Mouse (Mus musculus) adrenal gland, postnatal 36 days (tissue): Measurements from ENCODE around the gene Fdxr. TPM values are rescaled to one million over a fixed set of nuclear protein-coding genes. Genes with fewer than 3 reads are reported as not detected.
A peak's percentile ranks its signal among the peaks of the same experiment; 100 is the strongest.

Experiments
- DNase-seq, 2 experiments: peaks; one replicate each; pipeline ENCODE4 v3.0.0; 2021; ENCODE audit warnings: mixed read lengths in 1 of 2
- total RNA-seq, 2 experiments: library from RNA; stranded (reverse); gene quantifications; 2 replicates each; pipeline ENCODE4 v1.2.3; 2021

Gene Fdxr
- total RNA-seq, 2 experiments from 2014 or later = 1,168 to 1,492 TPM

DNA sequence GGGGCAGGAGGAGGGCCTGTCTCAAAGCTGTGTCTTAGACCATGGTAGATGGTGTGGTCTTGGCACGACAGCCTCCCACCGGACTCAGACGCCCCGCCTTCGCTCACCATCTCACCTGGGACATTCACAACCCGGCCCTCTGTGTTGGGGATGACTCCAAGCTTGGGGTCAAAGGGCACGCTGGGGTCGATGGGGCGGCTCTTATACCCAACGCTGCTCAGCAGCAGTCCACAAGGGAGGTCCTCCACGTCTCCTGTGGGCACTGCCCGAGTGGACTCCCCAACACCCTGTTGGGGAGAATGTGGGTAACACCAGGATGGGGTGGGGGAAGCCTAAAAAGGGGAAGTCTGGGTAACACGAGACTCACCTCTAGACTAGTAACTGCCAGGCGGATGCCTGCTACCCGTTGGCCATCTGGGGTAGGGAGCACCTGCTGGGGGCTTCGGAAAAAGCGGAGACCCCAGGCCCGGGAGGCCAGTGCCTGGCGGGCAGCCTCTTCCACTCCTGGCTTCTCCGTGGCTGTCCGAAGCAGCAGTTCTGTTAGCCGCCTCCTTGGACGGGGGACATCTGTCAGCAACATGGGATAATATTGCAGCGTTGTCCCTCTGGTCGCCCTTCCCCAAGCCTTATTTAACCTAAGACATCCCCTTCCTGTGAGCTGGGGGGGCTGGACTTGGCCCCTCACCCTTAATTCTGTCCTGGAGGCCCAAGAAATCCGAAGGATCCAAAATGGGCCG, 7.4 kb downstream of the Fdxr start:
- no peak for DNase-seq

GRCm38 (mm10) chr11:115267958-115268357, 8.9 kb downstream of the Fdxr start:
- DNase-seq = peak in 1 of 2 experiments; percentile 29

DNA sequence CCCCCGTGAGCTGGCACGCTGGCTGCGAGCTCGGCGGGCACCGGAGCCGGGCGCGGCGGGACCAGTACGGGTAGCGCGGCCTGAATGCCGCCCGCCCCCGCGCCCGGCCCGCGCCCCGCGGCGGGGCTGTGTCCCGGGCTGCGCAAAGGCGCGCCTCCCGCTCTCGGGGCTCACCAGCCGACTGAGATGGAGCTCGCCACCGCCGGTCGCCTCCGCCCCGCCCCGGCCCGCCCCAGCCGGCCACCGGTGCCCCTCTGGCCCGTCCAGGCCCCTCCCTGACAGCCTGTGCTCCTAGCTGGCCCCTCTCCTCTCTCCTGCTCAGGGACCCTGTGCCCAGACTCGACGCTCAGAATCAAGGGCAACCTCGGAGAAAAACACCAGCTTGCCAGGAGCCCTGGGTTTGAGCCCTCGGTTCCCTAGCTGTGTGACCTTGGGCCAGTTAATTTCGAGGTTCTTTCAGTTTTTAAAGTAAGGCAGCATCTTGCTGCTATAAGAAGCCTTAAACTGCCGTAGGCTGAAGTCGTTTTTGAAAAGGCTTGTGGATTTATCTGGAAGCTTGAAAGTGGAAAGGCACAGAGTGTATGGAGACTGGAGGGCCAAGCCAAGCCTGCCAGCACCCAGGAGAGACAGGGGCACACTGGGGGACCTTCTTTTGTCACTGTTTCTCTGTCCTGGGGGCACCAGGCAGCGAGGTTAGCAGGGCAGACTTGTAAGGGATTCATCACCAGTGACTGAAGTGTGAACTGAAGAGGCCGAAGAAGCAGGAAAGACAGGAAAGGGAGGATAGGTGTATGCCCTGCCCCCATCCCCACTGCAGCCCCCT, 9.6 kb downstream of the Fdxr start, which contains the start of gene Grin2c:
Grin2c (minus strand) TSS at position 183 of the 823 bp plus-strand sequence.
- DNase-seq = peak; percentile 66 to 68

- peak; percentile 50 to 61 for DNase-seq
These were observed 10.5 kb downstream of the Fdxr start for GRCm38 (mm10) chr11:115266400-115266778.

DNA sequence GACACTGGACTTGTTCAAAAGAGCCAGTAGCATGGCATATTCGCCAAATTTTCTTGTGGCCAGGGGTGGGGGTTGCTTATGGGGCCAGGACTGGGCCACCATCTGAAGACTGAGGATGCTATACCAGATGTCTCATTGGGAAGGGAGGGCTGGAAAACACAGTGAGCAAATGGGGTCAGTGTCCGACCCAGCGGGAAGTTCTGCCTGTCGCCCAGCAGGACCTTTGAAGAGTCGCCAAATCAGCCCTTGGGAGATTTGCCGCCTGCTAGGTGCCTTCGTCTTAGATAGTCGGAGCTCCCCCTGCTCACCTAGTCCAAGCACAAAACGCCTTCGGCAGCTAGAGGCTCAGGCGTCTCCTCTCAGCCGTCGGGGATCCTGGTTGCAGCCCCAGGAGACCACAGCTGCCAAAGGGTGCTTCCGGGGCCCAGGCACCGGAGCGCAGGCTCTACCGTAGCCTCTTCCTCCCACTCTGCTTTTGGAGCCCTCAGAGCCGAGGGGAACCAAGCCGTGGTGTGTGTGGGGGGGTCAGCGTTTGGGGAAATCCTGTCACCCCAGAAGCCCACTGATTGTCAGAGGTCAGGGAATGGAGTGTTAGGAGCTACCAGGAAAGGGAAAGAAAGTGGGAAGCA, 11.0 kb downstream of the Fdxr start:
- DNase-seq = peak in 1 of 2 experiments; percentile 27

- DNase-seq = peak; percentile 32 to 55
These were observed 11.8 kb downstream of the Fdxr start for GRCm38 (mm10) chr11:115264862-115265668.

GRCm38 (mm10) chr11:115264136-115264861, 12.6 kb downstream of the Fdxr start:
- no peak for DNase-seq

GRCm38 (mm10) chr11:115262954-115263353, 13.9 kb downstream of the Fdxr start:
- no peak for DNase-seq

DNA sequence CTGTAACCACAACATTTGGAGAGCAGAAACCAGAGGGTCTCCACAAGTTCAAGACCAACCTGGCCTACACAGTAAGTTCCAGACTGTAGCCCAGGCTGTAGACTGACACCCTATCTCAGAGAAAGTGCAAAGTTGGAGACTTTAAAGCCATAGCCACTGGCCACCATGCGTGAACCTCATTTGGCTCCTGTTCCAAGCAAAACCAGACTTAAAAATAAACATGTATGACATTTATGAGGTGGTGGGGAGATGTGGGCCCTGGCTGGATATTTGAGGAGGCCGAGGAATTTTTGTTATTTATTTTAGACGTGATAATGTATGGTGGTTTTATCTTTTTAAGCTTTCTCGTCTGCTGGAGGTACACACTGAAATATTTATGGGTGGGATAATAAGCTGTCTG, 17.7 kb downstream of the Fdxr start:
- no peak for DNase-seq

- no peak for DNase-seq
These were observed 18.9 kb downstream of the Fdxr start for GRCm38 (mm10) chr11:115257775-115258510.

DNA sequence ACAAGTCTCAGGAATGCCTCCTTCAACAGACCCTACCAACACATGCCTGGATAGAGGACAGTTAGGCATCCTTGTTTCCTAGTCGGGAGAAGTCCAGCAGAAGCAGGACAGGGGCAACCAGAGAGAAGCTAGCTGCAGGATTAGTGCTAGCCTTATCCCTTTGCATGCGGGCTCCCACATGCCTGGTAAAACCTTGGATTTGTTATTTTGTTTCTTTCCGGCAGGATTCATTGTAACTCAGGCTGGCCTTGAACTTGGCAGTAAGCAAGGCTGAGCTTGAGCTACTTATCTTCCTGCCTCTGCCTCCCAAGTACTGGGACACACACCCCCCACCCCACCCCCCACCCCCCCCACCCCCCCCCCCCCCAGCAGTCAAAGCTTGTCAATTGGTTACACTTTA, 25.6 kb downstream of the Fdxr start:
- no peak for DNase-seq

GRCm38 (mm10) chr11:115250405-115251090, 26.3 kb downstream of the Fdxr start:
- no peak for DNase-seq

GRCm38 (mm10) chr11:115249721-115250404, 27.0 kb downstream of the Fdxr start:
- peak in 1 of 2 experiments; percentile 44 for DNase-seq

DNA sequence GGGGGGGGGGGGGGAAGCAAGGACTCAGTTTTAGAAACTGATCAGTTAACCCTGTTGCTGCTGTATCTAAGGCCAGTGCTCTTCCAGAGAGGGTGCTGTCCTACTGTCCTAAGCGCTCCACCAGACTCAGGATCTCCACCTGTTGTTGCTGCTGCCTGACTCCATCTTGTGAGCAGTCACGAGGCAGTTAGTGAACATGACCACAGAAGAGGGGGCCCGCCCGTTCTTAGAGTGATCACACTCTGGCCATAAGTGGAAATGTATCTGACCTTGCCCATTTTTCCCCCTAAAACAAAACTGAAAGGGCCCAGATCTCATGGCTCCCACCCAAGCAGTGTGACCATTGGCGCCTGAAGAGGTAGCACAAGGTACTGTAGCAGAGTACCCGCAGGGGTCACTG, 28.9 kb downstream of the Fdxr start:
- no peak for DNase-seq

DNA sequence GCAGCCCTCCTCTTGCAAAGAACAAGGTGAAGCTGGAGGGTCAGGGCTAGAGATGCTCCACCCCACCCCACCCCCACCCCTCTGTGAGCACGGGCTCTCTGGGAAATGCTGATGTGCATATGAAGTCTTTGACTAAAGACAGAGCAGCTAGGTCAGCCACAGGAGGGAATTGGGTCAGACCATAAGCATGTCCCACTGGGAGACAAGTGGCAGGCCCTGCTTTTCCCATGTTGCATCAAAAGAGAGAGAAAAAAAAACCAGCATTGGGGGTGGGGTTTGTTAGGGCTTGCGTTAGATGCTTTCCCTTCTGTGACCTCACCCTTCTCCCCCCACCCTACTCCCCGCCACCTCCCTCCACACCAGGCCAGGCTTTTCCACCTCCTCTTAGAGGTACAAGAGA, 29.6 kb downstream of the Fdxr start:
- DNase-seq = no peak

DNA sequence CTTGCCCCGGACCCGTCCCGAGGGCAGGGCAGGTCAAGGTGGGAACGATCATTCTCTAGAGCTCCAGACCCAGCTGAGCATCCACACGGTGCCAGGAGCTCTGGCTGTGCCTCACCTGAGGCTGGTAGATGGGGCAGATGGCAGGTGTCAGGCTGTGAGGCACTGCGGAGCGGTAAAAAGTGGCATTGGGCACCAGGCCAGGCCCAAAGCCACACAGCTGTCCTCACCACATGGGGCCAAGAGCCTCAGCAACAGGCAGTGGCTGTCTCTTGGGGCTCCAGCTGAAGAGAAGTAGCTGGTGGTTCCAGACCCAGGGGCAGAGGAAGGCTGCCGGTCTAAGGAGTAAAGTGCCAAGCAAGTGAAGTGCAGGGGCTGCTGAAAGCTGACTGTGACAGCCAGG, 30.5 kb downstream of the Fdxr start:
- no peak for DNase-seq

GRCm38 (mm10) chr11:115244840-115245239, 32.0 kb downstream of the Fdxr start:
- no peak for DNase-seq

DNA sequence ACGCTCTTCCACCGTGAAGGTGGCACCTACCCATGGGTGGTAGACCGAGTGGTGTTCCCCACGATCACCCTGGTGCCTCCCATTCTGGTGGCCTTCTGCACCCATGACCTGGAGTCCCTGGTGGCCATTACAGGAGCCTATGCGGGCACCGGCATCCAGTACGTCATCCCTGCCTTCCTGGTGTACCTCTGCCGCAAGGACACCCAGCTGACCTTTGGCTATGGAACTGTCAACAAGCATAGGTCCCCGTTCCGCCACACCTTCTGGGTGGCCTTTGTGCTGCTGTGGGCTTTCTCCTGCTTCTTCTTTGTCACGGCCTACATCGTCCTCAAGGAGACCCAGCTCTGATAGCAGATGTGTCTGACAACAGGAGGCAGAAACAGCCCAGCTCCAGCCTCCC, 33.1 kb downstream of the Fdxr start:
- DNase-seq = no peak

GRCm38 (mm10) chr11:115242746-115243145, 34.1 kb downstream of the Fdxr start:
- no peak for DNase-seq
